Mouse (Mus musculus) embryonic facial prominence, embryonic 15.5 days (tissue): ENCODE measurements around the gene Fbxw27. TPM values are rescaled to one million over a fixed set of nuclear protein-coding genes. Genes with fewer than 3 reads are reported as not detected.
"Not testable (repeated sequence)": the region's sequence is repeated elsewhere in the genome, so short reads cannot be mapped to it uniquely, and the experiment has no call there.

Source experiments
- ATAC-seq: fragments of 200-750 bp; cut with Nextera tagmentation; 2 replicates; pipeline ENCODE4 v1.8.0; 2017; ENCODE audit warnings: low read depth, moderate TSS enrichment; ENCODE audit not compliant: insufficient number of reproducible peaks, low FRiP score, low TSS enrichment
- H3K27ac ChIP-seq: fragments of 300-500 bp; sonication (generic); replicated peaks from 2 replicates; pipeline ENCODE4 v1.5.1; 2015; ENCODE audit warnings: mild to moderate bottlenecking, inconsistent platforms
- H3K27me3 ChIP-seq: fragments of 300-500 bp; sonication (generic); 2 replicates; pipeline ENCODE4 v1.6.1; 2015; ENCODE audit warnings: inconsistent platforms
- H3K36me3 ChIP-seq: fragments of 300-500 bp; sonication (generic); 2 replicates; pipeline ENCODE4 v1.6.1; 2015; ENCODE audit warnings: mild to moderate bottlenecking, inconsistent platforms
- H3K4me1 ChIP-seq: fragments of 300-500 bp; sonication (generic); 2 replicates; pipeline ENCODE4 v1.6.1; 2015; ENCODE audit warnings: inconsistent platforms
- H3K4me2 ChIP-seq: fragments of 300-500 bp; sonication (generic); replicated peaks from 2 replicates; pipeline ENCODE4 v1.6.1; 2015; ENCODE audit warnings: mild to moderate bottlenecking, inconsistent platforms
- H3K4me3 ChIP-seq: fragments of 300-500 bp; sonication (generic); replicated peaks from 2 replicates; pipeline ENCODE4 v1.5.1; 2015; ENCODE audit warnings: mild to moderate bottlenecking, inconsistent platforms
- H3K9ac ChIP-seq: fragments of 300-500 bp; sonication (generic); 2 replicates; pipeline ENCODE4 v1.6.1; 2015; ENCODE audit warnings: inconsistent platforms
- H3K9me3 ChIP-seq: fragments of 300-500 bp; sonication (generic); replicated peaks from 2 replicates; pipeline ENCODE4 v1.6.1; 2016; ENCODE audit warnings: inconsistent platforms
- WGBS: fragments of 180-500 bp; shearing (Covaris S2); methylation state at CpG from one replicate; pipeline ENCODE4 v1.1.7; 2015; 5-methylcytosine and 5-hydroxymethylcytosine counted together
- polyA plus RNA-seq: library from polyadenylated mRNA; unstranded; fragments of >200 nt; fragmentation: Nextera tagmentation; extraction: Ambion mirVana; gene quantifications from 2 replicates; pipeline ENCODE4 v1.2.1, GENCODE M21; 2015

Gene Fbxw27
- not detected in 2 replicates for polyA plus RNA-seq

- H3K4me2 ChIP-seq, H3K9me3 ChIP-seq, H3K9ac ChIP-seq, ATAC-seq, H3K27ac ChIP-seq, H3K36me3 ChIP-seq, H3K27me3 ChIP-seq, H3K4me1 ChIP-seq, H3K4me3 ChIP-seq: not testable (repeated sequence)
- 75% methylated on average over 4 of the region's 4 CpGs for WGBS
Observed at GRCm38 (mm10) chr9:109790570-109790969, at the start of gene Fbxw27. Gene Fbxw27, minus strand, starts transcription at chr9:109790670.

GRCm38 (mm10) chr9:109833088-109833412, 42.6 kb upstream of the Fbxw27 start:
- Histone ChIP-seq H3K27ac (peak overlapping the region; percentile 89; the same call in 1 of the 2 replicates), H3K9me3 (no peaks in the 10 kb centered on the region), H3K4me3 (peak overlapping the region; percentile 71), H3K4me1 (peaks cover 12% of the 10 kb centered on the region), H3K27me3 (no peaks in the 10 kb centered on the region), H3K36me3 (peaks cover 30% of the 10 kb centered on the region), H3K9ac (peak overlapping the region; percentile 64), H3K4me2 (peak overlapping the region; percentile 85)
- ATAC-seq = peak; percentile 25; the same call in 1 of the 2 replicates
- WGBS = 7% methylated on average over 6 of the region's 6 CpGs

GRCm38 (mm10) chr9:109832391-109833087, 42.1 kb upstream of the Fbxw27 start, which contains the start of gene Nme6:
Gene Nme6, plus strand, starts transcription at chr9:109832749.
- ATAC-seq = peak; percentile 95
- H3K36me3 ChIP-seq = peaks cover 26% of the 10 kb centered on the region
- under 1% methylated on average over 32 of the region's 32 CpGs for WGBS
- peak within 1 kb of the TSS; percentile 64 for H3K9ac ChIP-seq
- H3K27me3 ChIP-seq = no peaks in the 10 kb centered on the region
- peaks cover 12% of the 10 kb centered on the region for H3K4me1 ChIP-seq
- H3K27ac ChIP-seq = peak within 1 kb of the TSS; percentile 89
- H3K9me3 ChIP-seq = no peaks in the 10 kb centered on the region
- H3K4me3 ChIP-seq = peak within 1 kb of the TSS; percentile 71
- peak within 1 kb of the TSS; percentile 85 for H3K4me2 ChIP-seq

GRCm38 (mm10) chr9:109826181-109826580, 35.7 kb upstream of the Fbxw27 start:
- 75% methylated on average over 5 of the region's 5 CpGs for WGBS
- Histone ChIP-seq H3K27ac (no peak overlapping the region), H3K9ac (no peak overlapping the region), H3K9me3 (no peaks in the 10 kb centered on the region), H3K36me3 (peaks cover 11% of the 10 kb centered on the region; the same call in 1 of the 2 replicates), H3K4me3 (no peak overlapping the region), H3K27me3 (no peaks in the 10 kb centered on the region), H3K4me2 (no peak overlapping the region), H3K4me1 (no peaks in the 10 kb centered on the region)
- ATAC-seq = no peak

GRCm38 (mm10) chr9:109825739-109826138, 35.3 kb upstream of the Fbxw27 start:
- Histone ChIP-seq H3K27ac (no peak overlapping the region), H3K4me3 (no peak overlapping the region), H3K4me2 (no peak overlapping the region), H3K4me1 (no peaks in the 10 kb centered on the region), H3K9me3 (no peaks in the 10 kb centered on the region), H3K9ac (no peak overlapping the region), H3K27me3 (no peaks in the 10 kb centered on the region), H3K36me3 (peaks cover 11% of the 10 kb centered on the region; the same call in 1 of the 2 replicates)
- 65% methylated on average over 4 of the region's 4 CpGs for WGBS
- ATAC-seq = no peak

GRCm38 (mm10) chr9:109816341-109816740, 25.9 kb upstream of the Fbxw27 start:
- Histone ChIP-seq H3K9ac (no peak overlapping the region), H3K4me1 (no peaks in the 10 kb centered on the region), H3K9me3 (no peaks in the 10 kb centered on the region), H3K4me2 (no peak overlapping the region), H3K27me3 (no peaks in the 10 kb centered on the region), H3K27ac (no peak overlapping the region), H3K36me3 (no peaks in the 10 kb centered on the region), H3K4me3 (no peak overlapping the region)
- WGBS = 33% methylated on average over 6 of the region's 6 CpGs
- ATAC-seq = no peak

GRCm38 (mm10) chr9:109813424-109813823, 23.0 kb upstream of the Fbxw27 start:
- H3K9ac ChIP-seq = no peak overlapping the region
- no peaks in the 10 kb centered on the region for H3K9me3 ChIP-seq
- no peak overlapping the region for H3K4me2 ChIP-seq
- 55% methylated on average over 7 of the region's 7 CpGs for WGBS
- no peak overlapping the region for H3K4me3 ChIP-seq
- ATAC-seq = no peak
- no peaks in the 10 kb centered on the region for H3K4me1 ChIP-seq
- H3K27me3 ChIP-seq = no peaks in the 10 kb centered on the region
- H3K27ac ChIP-seq = no peak overlapping the region
- H3K36me3 ChIP-seq = no peaks in the 10 kb centered on the region

GRCm38 (mm10) chr9:109811980-109812379, 21.5 kb upstream of the Fbxw27 start, which contains the start of gene Spink8:
Gene Spink8, plus strand, starts transcription at chr9:109812280.
- no peak within 1 kb of the TSS for H3K9ac ChIP-seq
- H3K4me3 ChIP-seq = no peak within 1 kb of the TSS
- no peaks in the 10 kb centered on the region for H3K9me3 ChIP-seq
- 54% methylated on average over 1 of the region's 1 CpGs for WGBS
- H3K27me3 ChIP-seq = no peaks in the 10 kb centered on the region
- H3K4me1 ChIP-seq = no peaks in the 10 kb centered on the region
- ATAC-seq = no peak
- no peak within 1 kb of the TSS for H3K27ac ChIP-seq
- no peaks in the 10 kb centered on the region for H3K36me3 ChIP-seq
- no peak within 1 kb of the TSS for H3K4me2 ChIP-seq

GRCm38 (mm10) chr9:109807898-109808297, 17.4 kb upstream of the Fbxw27 start:
- H3K27ac ChIP-seq = no peak overlapping the region
- ATAC-seq = no peak

GRCm38 (mm10) chr9:109806695-109807293, 16.3 kb upstream of the Fbxw27 start:
- no peaks in the 10 kb centered on the region for H3K27me3 ChIP-seq
- ATAC-seq = no peak
- no peaks in the 10 kb centered on the region for H3K9me3 ChIP-seq
- no peak overlapping the region for H3K27ac ChIP-seq
- H3K4me2 ChIP-seq = no peak overlapping the region
- no peak overlapping the region for H3K4me3 ChIP-seq
- no peak overlapping the region for H3K9ac ChIP-seq
- no peaks in the 10 kb centered on the region for H3K4me1 ChIP-seq
- no peaks in the 10 kb centered on the region for H3K36me3 ChIP-seq
- 62% methylated on average over 2 of the region's 2 CpGs for WGBS

More at GRCm38 (mm10) chr9:109807898-109808297, 17.4 kb upstream of the Fbxw27 start:
- H3K36me3 ChIP-seq = no peaks in the 10 kb centered on the region
- H3K4me1 ChIP-seq = no peaks in the 10 kb centered on the region
- H3K27me3 ChIP-seq = no peaks in the 10 kb centered on the region
- no peak overlapping the region for H3K4me3 ChIP-seq
- H3K9ac ChIP-seq = no peak overlapping the region
- H3K9me3 ChIP-seq = no peaks in the 10 kb centered on the region
- H3K4me2 ChIP-seq = no peak overlapping the region
- WGBS = 42% methylated on average over 3 of the region's 3 CpGs

- ATAC-seq = no peak
- no peak overlapping the region for H3K4me3 ChIP-seq
- H3K4me1 ChIP-seq = no peaks in the 10 kb centered on the region
- H3K9ac ChIP-seq = no peak overlapping the region
- no peaks in the 10 kb centered on the region for H3K9me3 ChIP-seq
- H3K4me2 ChIP-seq = no peak overlapping the region
- H3K36me3 ChIP-seq = no peaks in the 10 kb centered on the region
- 39% methylated on average over 1 of the region's 1 CpGs for WGBS
- H3K27me3 ChIP-seq = no peaks in the 10 kb centered on the region
- H3K27ac ChIP-seq = no peak overlapping the region
Observed at GRCm38 (mm10) chr9:109806260-109806659, 15.8 kb upstream of the Fbxw27 start.
